Mouse (Mus musculus): ENCODE measurements around the gene Rbm33. TPM values are rescaled to one million over a fixed set of nuclear protein-coding genes. Genes with fewer than 3 reads are reported as not detected.
A peak's percentile ranks its signal among the peaks of the same experiment; 100 is the strongest.

Rbm33 gene
- total RNA-seq, 2 experiments from 2014 or later: 70.5 to 78.4 TPM

DNA sequence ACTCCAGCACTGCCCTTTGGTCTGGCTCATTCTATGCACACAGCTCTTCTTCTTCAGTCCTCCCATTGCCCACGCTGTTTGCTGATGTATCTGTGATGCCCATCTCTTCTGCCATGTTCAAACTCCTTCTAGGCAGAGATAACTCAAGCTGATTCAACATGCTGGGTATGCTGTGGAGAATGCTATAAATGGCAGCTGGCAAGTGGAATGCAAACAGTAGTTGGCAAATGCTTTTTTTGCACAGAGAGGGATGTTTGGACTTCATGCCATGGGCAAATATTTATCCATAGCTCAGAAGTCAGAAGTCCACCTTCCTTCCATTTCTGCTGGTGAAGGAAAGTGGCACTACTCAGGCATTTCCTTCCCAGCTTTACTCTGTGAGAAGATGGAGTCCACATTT lies 14.2 kb upstream of the Rbm33 start:
- no peak for DNase-seq (ENCODE audit: low spot score in 2 of 2)
- no peak for TF ChIP-seq CTCF (conservative IDR thresholded peaks at IDR 0.05)
- Histone ChIP-seq H3K27ac (no peak overlapping the region), H3K4me3 (no peak overlapping the region)

DNA sequence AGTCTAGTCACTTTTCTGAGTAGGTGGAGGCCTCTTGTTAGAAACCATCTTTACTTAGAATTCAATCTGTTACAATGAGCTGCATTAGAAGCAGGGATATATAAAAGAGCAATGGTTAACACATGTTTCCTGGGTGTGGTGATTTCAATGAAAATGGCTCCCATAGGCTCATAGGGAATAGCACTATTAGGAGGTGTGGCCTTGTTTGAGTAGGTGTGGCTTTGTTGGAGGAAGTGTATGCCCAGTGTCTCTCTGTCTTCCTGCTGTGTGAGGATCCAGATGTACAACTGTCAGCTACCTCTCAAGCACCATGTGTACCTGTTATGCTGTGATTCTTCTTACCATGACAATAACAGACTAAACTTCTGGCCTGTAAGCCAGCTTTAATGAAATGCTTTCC lies 12.4 kb upstream of the Rbm33 start:
- no peak for DNase-seq (ENCODE audit: low spot score in 2 of 2)
- no peak overlapping the region for H3K4me3 ChIP-seq
- H3K27ac ChIP-seq: no peak overlapping the region
- no peak for TF ChIP-seq CTCF (conservative IDR thresholded peaks at IDR 0.05)

DNA sequence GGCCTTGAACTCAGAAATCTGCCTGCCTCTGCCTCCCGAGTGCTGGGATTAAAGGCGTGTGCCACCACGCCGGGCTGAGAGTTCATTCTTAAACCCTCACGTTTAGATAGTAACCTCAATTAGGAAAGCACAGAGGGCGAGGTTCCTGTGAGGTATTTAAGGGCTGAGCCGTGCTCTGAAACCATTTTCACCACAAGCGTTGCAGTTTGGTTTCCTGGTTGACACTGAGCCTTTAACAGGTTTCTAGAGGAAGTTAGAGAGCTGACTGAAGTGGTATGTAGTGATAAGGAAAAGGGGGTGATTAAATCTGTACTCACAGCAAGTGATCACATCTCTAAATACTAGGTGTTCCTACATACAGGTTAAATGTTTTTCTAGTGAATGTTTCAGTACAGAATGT lies 1.4 kb upstream of the Rbm33 start:
- DNase-seq (ENCODE audit: low spot score in 2 of 2): no peak
- Histone ChIP-seq H3K27ac (no peak overlapping the region), H3K4me3 (no peak overlapping the region)
- TF ChIP-seq CTCF (conservative IDR thresholded peaks at IDR 0.05): no peak

GRCm38 (mm10) chr5:28316151-28316721 lies 685 bp upstream of the Rbm33 start:
- Histone ChIP-seq H3K4me3 (peak overlapping the region; percentile 87), H3K27ac (peak overlapping the region; percentile 98)
- TF ChIP-seq CTCF (conservative IDR thresholded peaks at IDR 0.05): no peak
- DNase-seq (ENCODE audit: low spot score in 2 of 2): no peak

GRCm38 (mm10) chr5:28317253-28317916 lies 464 bp downstream of the Rbm33 start:
- TF ChIP-seq CTCF (conservative IDR thresholded peaks at IDR 0.05): no peak
- Histone ChIP-seq H3K4me3 (peak overlapping the region; percentile 87), H3K27ac (peak overlapping the region; percentile 98)
- no peak for DNase-seq (ENCODE audit: low spot score in 2 of 2)

GRCm38 (mm10) chr5:28317917-28318267 lies 971 bp downstream of the Rbm33 start:
- no peak for DNase-seq (ENCODE audit: low spot score in 2 of 2)
- TF ChIP-seq CTCF (conservative IDR thresholded peaks at IDR 0.05): no peak

DNA sequence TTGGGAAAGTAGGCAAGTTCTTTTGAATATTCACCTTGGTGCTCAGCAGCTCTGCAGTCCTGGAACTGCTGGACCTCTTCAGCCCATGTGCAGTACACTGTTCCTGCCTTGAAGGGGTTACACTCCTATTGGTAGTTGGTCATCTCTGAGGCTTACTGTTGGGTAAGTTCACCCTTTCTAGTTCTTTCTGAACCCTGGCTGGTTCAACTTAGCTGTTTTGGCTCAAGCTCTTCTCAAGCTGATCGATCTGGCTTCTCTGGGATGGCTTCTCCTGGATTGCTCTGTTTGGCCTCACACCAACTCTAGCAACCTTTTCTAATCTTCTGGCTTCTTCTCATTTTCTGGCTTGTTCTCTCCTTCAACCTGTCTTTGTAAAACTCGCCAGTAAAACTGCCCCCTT lies 1.8 kb downstream of the Rbm33 start:
- Histone ChIP-seq H3K4me3 (peak overlapping the region; percentile 87), H3K27ac (no peak overlapping the region)
- no peak for TF ChIP-seq CTCF (conservative IDR thresholded peaks at IDR 0.05)
- no peak for DNase-seq (ENCODE audit: low spot score in 2 of 2)

More at GRCm38 (mm10) chr5:28317917-28318267, 971 bp downstream of the Rbm33 start:
- Histone ChIP-seq H3K4me3 (peak overlapping the region; percentile 87), H3K27ac (peak overlapping the region; percentile 98)

GRCm38 (mm10) chr5:28321769-28322168 lies 4.8 kb downstream of the Rbm33 start:
- no peak overlapping the region for H3K27ac ChIP-seq
- DNase-seq (ENCODE audit: low spot score in 2 of 2): no peak
- TF ChIP-seq CTCF (conservative IDR thresholded peaks at IDR 0.05): no peak
- no peak overlapping the region for H3K4me3 ChIP-seq

DNA sequence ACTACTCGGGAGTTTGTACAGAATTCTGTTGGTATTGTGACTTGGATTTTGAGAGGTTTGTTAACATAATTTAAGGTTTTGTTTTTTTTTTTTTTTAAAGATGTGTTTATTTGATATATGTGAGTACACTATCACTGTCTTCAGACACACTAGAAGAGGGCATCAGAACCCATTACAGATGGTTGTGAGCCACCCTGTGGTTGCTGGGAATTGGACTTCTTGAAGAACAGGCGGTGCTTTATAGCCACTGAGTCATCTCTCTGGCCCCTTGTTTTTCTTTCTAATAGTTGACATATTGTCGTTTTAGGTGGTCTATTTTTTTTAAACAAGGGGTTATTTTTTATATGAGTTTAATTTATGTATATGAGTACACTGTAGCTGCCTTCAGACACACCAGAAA lies 5.3 kb downstream of the Rbm33 start:
- no peak for DNase-seq (ENCODE audit: low spot score in 2 of 2)
- no peak overlapping the region for H3K4me3 ChIP-seq
- no peak overlapping the region for H3K27ac ChIP-seq
- TF ChIP-seq CTCF (conservative IDR thresholded peaks at IDR 0.05): no peak

- DNase-seq (ENCODE audit: low spot score in 2 of 2): no peak
- Histone ChIP-seq H3K4me3 (no peak overlapping the region), H3K27ac (no peak overlapping the region)
- TF ChIP-seq CTCF (conservative IDR thresholded peaks at IDR 0.05): no peak
These were observed 6.9 kb downstream of the Rbm33 start for GRCm38 (mm10) chr5:28323822-28324221.

DNA sequence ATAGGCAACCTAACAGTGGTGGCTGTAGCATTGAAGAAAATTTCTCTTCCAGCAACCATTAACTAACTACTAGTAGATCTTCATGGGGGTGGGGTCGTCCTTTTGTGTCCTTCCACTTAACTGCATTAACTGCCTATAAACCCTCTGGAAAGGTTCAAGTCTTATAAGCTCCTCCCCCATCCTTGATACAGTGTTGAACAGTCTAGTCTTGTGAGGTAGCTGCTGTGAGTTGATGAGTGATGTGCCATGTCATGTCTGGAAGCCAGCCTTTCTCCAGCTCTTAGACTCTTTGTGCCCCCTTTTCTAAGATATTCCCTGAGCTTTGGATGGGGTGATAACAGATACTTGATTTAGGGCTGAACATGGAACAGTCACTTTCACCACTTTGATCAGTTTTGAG lies 7.5 kb downstream of the Rbm33 start:
- no peak for TF ChIP-seq CTCF (conservative IDR thresholded peaks at IDR 0.05)
- DNase-seq (ENCODE audit: low spot score in 2 of 2): no peak
- no peak overlapping the region for H3K4me3 ChIP-seq
- no peak overlapping the region for H3K27ac ChIP-seq

- peak; percentile 60 for TF ChIP-seq CTCF (conservative IDR thresholded peaks at IDR 0.05)
- Histone ChIP-seq H3K27ac (no peak overlapping the region), H3K4me3 (no peak overlapping the region)
- DNase-seq (ENCODE audit: low spot score in 2 of 2): no peak
These were observed 12.3 kb downstream of the Rbm33 start for GRCm38 (mm10) chr5:28329024-28329806.

DNA sequence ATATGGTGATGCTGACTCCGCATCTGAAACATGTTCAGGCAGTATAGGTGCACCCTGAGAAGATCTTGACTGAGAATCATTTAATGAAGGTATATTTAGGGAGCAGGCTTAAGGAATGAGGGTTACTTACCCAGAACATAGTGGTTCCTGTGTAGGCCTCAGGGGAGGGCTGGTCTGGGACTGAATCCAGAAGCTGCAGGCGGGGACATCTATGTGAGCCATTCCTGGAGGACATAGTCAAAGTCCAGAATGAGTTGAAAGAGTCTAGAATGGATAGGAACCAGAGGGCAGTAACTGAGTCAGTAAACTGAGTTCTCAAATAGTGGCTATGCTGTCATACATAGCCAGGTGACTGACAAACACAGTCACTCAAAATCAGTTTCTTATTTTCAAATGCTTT lies 16.8 kb downstream of the Rbm33 start:
- H3K4me3 ChIP-seq: no peak overlapping the region
- H3K27ac ChIP-seq: no peak overlapping the region
- TF ChIP-seq CTCF (conservative IDR thresholded peaks at IDR 0.05): no peak

More for the DNA sequence above, 16.8 kb downstream of the Rbm33 start:
- DNase-seq (ENCODE audit: low spot score in 2 of 2): no peak

Measured in layer of hippocampus, adult 2 months (tissue).